ENCODE assay signal across 9 mouse cellular contexts in the genomic region with DNA sequence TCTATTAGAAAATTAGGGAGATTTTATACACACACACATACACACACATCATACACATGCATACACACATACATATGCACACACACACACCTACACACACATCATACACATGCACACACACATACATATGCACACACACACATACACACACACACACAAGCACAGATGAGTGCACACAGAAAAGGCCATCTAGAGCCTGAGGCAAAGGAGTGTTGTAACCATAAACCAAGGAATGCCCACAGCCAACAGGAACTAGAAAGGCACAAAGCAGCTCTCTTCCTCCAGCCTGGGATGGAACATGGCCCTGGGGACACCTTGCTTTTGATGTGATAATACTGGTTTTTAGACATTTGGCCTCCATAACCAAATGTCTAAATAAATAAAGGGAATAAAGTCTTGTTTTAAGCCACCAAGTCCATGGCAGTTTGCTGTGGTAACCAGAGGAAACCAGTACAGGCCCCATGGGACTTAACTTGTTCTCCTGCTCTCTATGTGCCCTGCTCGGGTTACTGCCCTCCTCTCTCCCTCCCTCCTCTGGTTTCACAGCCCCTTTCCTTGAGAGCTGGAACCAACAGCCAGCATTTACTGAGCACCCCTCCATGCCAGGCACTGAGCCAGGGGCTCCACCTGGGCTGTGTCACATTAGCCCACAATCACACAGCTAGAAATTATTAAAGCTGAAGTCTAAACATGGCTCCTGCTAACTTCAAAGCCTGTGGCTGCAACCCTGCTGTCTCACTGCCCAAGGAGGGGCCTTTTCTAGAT. TPM values are rescaled to one million over a fixed set of nuclear protein-coding genes. Genes with fewer than 3 reads are reported as not detected.
DNase-seq lines count a peak whose midpoint lies in the region; ATAC-seq lines count a peak whose summit lies in the region.
"Had no signal": no experiment of that assay in that cellular context is flagged by ENCODE, and none has a peak within 500 bp of the region (broad histone marks: within the 10 kb centered on the region; RNA-seq: fewer than 3 reads in every experiment).

No protein-coding gene starts in this region.

- H3K9ac ChIP-seq in limb, embryonic 13.5 days: no peak overlapping the region
- H3K9ac ChIP-seq: neural tube, embryonic 12.5 days had no signal

- DNase-seq in cerebellum, adult 11-12 months: peak; percentile 11
- no peak for DNase-seq in cerebellum, adult 11 months
- peak; percentile 30 to 35 for DNase-seq in spleen, adult 18-20 months
- no peak for DNase-seq in spleen, adult 12 weeks (ENCODE audit: low spot score)
- DNase-seq in hindbrain, embryonic 10.5 days (ENCODE audit: low spot score): peak; percentile 34
- no peak for DNase-seq in layer of hippocampus, postnatal 36 days
- DNase-seq in adrenal gland, postnatal 4 days (ENCODE audit: low spot score in 2 of 2): no peak

- 23% methylated on average over 1 of the region's 1 CpGs for WGBS in hindbrain, embryonic 10.5 days
- WGBS in limb, embryonic 13.5 days: 0% methylated on average over 1 of the region's 1 CpGs

- H3K4me2 ChIP-seq in limb, embryonic 13.5 days (replicated peaks): peak overlapping the region; percentile 16; the same call in 1 of the 2 replicates
- H3K4me2 ChIP-seq: neural tube, embryonic 12.5 days had no signal

- H3K4me1 ChIP-seq in hindbrain, embryonic 10.5 days (replicated peaks): peaks cover 13% of the 10 kb centered on the region
- H3K4me1 ChIP-seq in limb, embryonic 13.5 days: peaks cover 36% of the 10 kb centered on the region
- H3K4me1 ChIP-seq: neural tube, embryonic 12.5 days had no signal

- H3K27ac ChIP-seq in hindbrain, embryonic 10.5 days: peak overlapping the region; percentile 62; the same call in 1 of the 2 replicates
- H3K27ac ChIP-seq in limb, embryonic 13.5 days: peak overlapping the region; percentile 87
- H3K27ac ChIP-seq: neural tube, embryonic 12.5 days had no signal

- H3K36me3 ChIP-seq in hindbrain, embryonic 10.5 days: no peaks in the 10 kb centered on the region
- no peaks in the 10 kb centered on the region for H3K36me3 ChIP-seq in limb, embryonic 13.5 days
- H3K36me3 ChIP-seq: neural tube, embryonic 12.5 days had no signal

- no peaks in the 10 kb centered on the region for H3K9me3 ChIP-seq in hindbrain, embryonic 10.5 days
- no peaks in the 10 kb centered on the region for H3K9me3 ChIP-seq in limb, embryonic 13.5 days
- H3K9me3 ChIP-seq: neural tube, embryonic 12.5 days had no signal

- peak; percentile 92 for ATAC-seq in limb, embryonic 13.5 days (ENCODE audit: low FRiP score, low read depth)

- no peaks in the 10 kb centered on the region for H3K27me3 ChIP-seq in hindbrain, embryonic 10.5 days (ENCODE audit: insufficient read depth, poor library complexity, severe bottlenecking)
- no peaks in the 10 kb centered on the region for H3K27me3 ChIP-seq in limb, embryonic 13.5 days
- H3K27me3 ChIP-seq: neural tube, embryonic 12.5 days had no signal

- no peak overlapping the region for H3K4me3 ChIP-seq in hindbrain, embryonic 10.5 days
- H3K4me3 ChIP-seq in limb, embryonic 13.5 days: no peak overlapping the region
- H3K4me3 ChIP-seq: neural tube, embryonic 12.5 days had no signal

RNA-seq across cellular contexts. Expression of a gene that starts 46.3 kb away (rescaled TPM):
- 148 and 198 TPM in 2 replicates for polyA plus RNA-seq in hindbrain, embryonic 10.5 days (2016; fragmentation: Nextera tagmentation; extraction: Ambion mirVana)
- 203 and 216 TPM in 2 replicates for polyA plus RNA-seq in limb, embryonic 13.5 days (2015; fragmentation: Nextera tagmentation; extraction: Ambion mirVana)
- total RNA-seq in layer of hippocampus, postnatal 36 days (2021): 100 to 1,000 TPM; 447 to 463 TPM
- total RNA-seq in adrenal gland, postnatal 4 days (2021): 100 to 1,000 TPM; 309 to 334 TPM

Comparison
In these comparisons a context has a peak if more than half of its experiments do, and no peak if none do; other contexts are left out.
1. DNase-seq: peak in cerebellum, adult 11-12 months (single experiment), spleen, adult 18-20 months (2 of 2) and hindbrain, embryonic 10.5 days (single experiment); none in cerebellum, adult 11 months (single experiment), spleen, adult 12 weeks (single experiment), layer of hippocampus, postnatal 36 days (0 of 2) and adrenal gland, postnatal 4 days (0 of 2).